Mouse (Mus musculus): ENCODE data around the gene Fam102a. TPM values are rescaled to one million over a fixed set of nuclear protein-coding genes. Genes with fewer than 3 reads are reported as not detected.

Fam102a gene
- polyA plus RNA-seq, 1 experiment: 39.0 TPM

DNA sequence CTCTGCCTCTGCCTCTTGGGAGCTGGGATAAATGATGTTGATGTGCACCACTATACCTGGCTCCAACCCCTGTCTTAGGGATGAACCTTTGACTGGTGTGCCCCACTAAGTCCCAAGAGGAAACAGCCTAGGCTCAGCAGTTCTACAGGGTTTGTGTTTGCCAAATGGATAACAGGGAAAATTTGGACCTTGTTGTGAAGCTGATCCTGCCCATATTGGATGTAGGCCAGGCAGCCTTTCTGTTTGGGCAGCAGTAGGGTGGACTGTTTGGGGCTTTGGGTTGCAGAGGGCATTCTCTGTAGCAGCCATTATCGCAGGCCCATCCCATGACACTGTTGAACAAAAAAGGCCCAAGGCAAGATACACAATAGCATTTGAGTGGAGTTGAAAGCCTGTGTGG, 11.8 kb downstream of the Fam102a start:
- no peaks in the 10 kb centered on the region for H3K27me3 ChIP-seq (replicated peaks; ENCODE audit: control insufficient read depth, insufficient read depth, low read length)
- 77% methylated on average over 1 of the region's 1 CpGs for WGBS
- TF ChIP-seq POLR2A (IDR thresholded peaks at IDR 0.05; ENCODE audit: low read depth, low read length) (no peak), CTCF (conservative IDR thresholded peaks at IDR 0.05; ENCODE audit: insufficient read depth, insufficient read length, low read depth, low read length) (no peak)
- H3K4me3 ChIP-seq (ENCODE audit: insufficient read depth, low read depth, low read length): no peak overlapping the region
- H3K36me3 ChIP-seq (ENCODE audit: control insufficient read depth, insufficient read depth, low read length): no peaks in the 10 kb centered on the region
- H3K27ac ChIP-seq (ENCODE audit: insufficient read depth, low read depth, low read length): no peak overlapping the region
- peak; percentile 57 for DNase-seq
- peaks cover 28% of the 10 kb centered on the region; the same call in 1 of the 2 replicates for H3K4me1 ChIP-seq (ENCODE audit: control insufficient read depth, insufficient read depth, low read length)

DNA sequence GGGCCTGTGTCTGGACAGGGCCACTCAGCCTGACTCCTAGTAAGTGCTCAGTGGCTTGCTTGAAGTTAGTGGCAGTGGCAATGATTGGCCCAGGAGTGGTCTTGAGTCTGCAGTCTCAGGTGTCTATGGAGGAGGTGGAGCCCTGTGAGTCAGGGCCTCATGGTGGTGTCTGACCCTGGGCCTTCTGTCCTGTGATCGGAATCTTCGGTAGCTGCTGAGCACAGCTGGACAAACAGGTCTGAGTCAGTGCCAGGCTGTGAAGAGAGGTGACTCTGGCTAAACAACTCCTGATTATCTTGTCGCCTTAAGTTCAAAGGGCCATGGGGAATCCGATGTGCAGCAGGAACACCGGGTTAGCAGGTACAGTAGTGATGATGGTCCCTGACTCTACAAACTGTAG, 12.2 kb downstream of the Fam102a start:
- H3K36me3 ChIP-seq (ENCODE audit: control insufficient read depth, insufficient read depth, low read length): no peaks in the 10 kb centered on the region
- no peak overlapping the region for H3K4me3 ChIP-seq (ENCODE audit: insufficient read depth, low read depth, low read length)
- 55% methylated on average over 5 of the region's 5 CpGs for WGBS
- no peak overlapping the region for H3K27ac ChIP-seq (ENCODE audit: insufficient read depth, low read depth, low read length)
- TF ChIP-seq CTCF (conservative IDR thresholded peaks at IDR 0.05; ENCODE audit: insufficient read depth, insufficient read length, low read depth, low read length) (no peak), POLR2A (IDR thresholded peaks at IDR 0.05; ENCODE audit: low read depth, low read length) (no peak)
- H3K27me3 ChIP-seq (replicated peaks; ENCODE audit: control insufficient read depth, insufficient read depth, low read length): no peaks in the 10 kb centered on the region
- H3K4me1 ChIP-seq (ENCODE audit: control insufficient read depth, insufficient read depth, low read length): peaks cover 25% of the 10 kb centered on the region; the same call in 1 of the 2 replicates
- no peak for DNase-seq

DNA sequence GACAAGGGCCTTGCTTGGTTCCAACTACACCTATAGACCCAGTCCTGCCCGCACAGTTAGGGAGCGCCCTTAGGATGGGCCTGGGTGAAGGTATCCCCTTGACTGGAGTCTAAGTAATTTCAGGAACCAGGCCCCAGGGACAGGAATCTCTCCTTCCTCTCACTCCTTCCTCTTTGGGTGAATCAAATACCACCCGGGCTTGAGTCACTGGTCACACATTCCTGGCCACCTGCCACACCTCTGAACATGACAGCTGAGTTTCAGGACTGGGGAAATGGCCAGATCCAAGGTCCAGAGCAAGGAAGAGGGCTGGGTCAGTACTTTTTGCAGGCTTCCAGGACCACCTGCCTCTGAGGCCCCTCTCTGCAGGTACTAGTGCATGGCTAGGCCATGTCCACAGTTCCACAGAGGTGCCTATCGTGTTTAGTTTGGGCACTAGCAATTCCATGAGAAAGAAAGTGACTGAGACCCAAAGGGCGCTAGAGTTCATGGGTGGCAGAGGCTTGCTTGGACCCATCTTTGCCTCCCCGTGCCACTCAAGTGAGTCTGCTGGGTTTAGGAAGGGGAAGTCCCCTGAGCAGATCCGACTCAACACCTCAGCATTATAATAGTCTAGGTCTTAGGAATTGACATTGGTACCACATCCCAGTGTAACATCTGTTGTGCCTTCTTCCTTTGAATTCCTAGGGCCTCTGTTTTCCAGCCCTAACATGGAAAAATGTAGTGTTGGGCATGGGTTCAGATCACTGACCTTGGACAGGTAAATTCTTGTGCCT, 13.0 kb downstream of the Fam102a start:
- peaks cover 20% of the 10 kb centered on the region; the same call in 1 of the 2 replicates for H3K4me1 ChIP-seq (ENCODE audit: control insufficient read depth, insufficient read depth, low read length)
- no peak overlapping the region for H3K4me3 ChIP-seq (ENCODE audit: insufficient read depth, low read depth, low read length)
- DNase-seq: peak; percentile 79
- H3K27ac ChIP-seq (ENCODE audit: insufficient read depth, low read depth, low read length): no peak overlapping the region
- no peaks in the 10 kb centered on the region for H3K36me3 ChIP-seq (ENCODE audit: control insufficient read depth, insufficient read depth, low read length)
- H3K27me3 ChIP-seq (replicated peaks; ENCODE audit: control insufficient read depth, insufficient read depth, low read length): no peaks in the 10 kb centered on the region
- TF ChIP-seq CTCF (conservative IDR thresholded peaks at IDR 0.05; ENCODE audit: insufficient read depth, insufficient read length, low read depth, low read length) (no peak), POLR2A (IDR thresholded peaks at IDR 0.05; ENCODE audit: low read depth, low read length) (no peak)
- 73% methylated on average over 7 of the region's 7 CpGs for WGBS

DNA sequence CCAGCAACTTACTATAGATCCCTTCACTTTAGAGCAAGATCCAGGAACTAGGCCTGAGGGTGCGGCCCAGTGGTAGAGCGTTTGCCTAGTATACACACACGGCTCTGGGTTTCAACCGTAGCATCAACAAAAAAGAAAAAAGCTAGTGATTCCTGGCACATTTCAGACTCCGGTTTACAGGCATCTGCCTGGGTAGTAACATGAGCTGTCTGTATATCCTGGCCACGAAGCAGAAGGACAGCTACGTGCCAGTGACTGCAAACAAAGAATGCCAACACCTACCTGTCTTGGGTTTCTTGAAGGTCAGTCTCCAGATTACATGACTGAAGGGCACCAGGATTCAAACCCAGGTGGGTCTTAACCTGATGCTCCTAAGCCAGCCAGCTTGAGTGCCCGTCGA, 14.0 kb downstream of the Fam102a start:
- Histone ChIP-seq H3K4me3 (ENCODE audit: insufficient read depth, low read depth, low read length) (no peak overlapping the region), H3K4me1 (ENCODE audit: control insufficient read depth, insufficient read depth, low read length) (peaks cover 19% of the 10 kb centered on the region; the same call in 1 of the 2 replicates), H3K27me3 (replicated peaks; ENCODE audit: control insufficient read depth, insufficient read depth, low read length) (no peaks in the 10 kb centered on the region), H3K27ac (ENCODE audit: insufficient read depth, low read depth, low read length) (no peak overlapping the region), H3K36me3 (ENCODE audit: control insufficient read depth, insufficient read depth, low read length) (no peaks in the 10 kb centered on the region)
- TF ChIP-seq POLR2A (IDR thresholded peaks at IDR 0.05; ENCODE audit: low read depth, low read length) (no peak), CTCF (conservative IDR thresholded peaks at IDR 0.05; ENCODE audit: insufficient read depth, insufficient read length, low read depth, low read length) (no peak)
- DNase-seq: no peak
- 75% methylated on average over 9 of the region's 9 CpGs for WGBS

DNA sequence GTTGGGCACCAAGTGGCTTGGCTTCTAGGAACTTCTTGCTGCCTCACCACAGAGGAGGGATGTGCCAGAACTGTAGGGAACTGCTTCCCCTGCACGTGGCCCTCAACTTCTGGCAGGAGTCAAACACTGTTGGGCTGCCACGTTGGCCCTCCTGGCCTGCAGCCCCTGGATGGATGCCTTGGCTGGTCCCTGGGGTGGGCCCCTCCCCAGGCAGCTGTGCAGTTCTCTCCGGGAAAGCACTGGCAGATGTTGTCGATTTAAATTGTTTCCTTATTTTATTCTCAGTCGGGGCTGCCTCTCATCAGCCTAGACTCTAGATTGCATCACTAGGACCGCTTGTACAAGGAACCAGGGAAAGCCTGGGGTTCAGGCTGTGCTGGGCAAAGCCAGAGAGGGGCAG, 14.6 kb downstream of the Fam102a start:
- Histone ChIP-seq H3K4me3 (ENCODE audit: insufficient read depth, low read depth, low read length) (no peak overlapping the region), H3K27ac (ENCODE audit: insufficient read depth, low read depth, low read length) (no peak overlapping the region), H3K27me3 (replicated peaks; ENCODE audit: control insufficient read depth, insufficient read depth, low read length) (no peaks in the 10 kb centered on the region), H3K4me1 (ENCODE audit: control insufficient read depth, insufficient read depth, low read length) (peaks cover 19% of the 10 kb centered on the region; the same call in 1 of the 2 replicates), H3K36me3 (ENCODE audit: control insufficient read depth, insufficient read depth, low read length) (no peaks in the 10 kb centered on the region)
- WGBS: 38% methylated on average over 6 of the region's 6 CpGs
- DNase-seq: no peak
- TF ChIP-seq CTCF (conservative IDR thresholded peaks at IDR 0.05; ENCODE audit: insufficient read depth, insufficient read length, low read depth, low read length) (no peak), POLR2A (IDR thresholded peaks at IDR 0.05; ENCODE audit: low read depth, low read length) (no peak)

DNA sequence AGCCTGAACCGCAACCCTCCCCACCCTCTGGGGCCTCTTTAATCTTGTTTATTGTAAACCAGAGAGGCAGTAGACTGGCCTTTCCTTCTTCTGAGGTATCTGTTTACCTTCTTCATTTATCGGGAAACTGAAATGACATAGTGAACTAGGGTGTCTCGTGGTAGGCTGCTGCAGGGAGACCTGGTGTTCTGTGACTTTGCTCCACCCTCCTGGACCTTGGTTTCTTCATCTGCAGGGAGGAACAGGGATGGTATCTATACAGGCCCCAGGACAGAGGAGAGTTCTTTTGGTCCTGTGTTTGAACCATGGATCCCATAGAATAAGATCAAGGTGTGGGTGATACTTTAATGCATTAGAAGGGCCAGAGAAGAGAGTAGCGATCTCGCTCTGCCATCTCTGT, 16.1 kb downstream of the Fam102a start:
- H3K27ac ChIP-seq (ENCODE audit: insufficient read depth, low read depth, low read length): no peak overlapping the region
- 71% methylated on average over 5 of the region's 5 CpGs for WGBS

DNA sequence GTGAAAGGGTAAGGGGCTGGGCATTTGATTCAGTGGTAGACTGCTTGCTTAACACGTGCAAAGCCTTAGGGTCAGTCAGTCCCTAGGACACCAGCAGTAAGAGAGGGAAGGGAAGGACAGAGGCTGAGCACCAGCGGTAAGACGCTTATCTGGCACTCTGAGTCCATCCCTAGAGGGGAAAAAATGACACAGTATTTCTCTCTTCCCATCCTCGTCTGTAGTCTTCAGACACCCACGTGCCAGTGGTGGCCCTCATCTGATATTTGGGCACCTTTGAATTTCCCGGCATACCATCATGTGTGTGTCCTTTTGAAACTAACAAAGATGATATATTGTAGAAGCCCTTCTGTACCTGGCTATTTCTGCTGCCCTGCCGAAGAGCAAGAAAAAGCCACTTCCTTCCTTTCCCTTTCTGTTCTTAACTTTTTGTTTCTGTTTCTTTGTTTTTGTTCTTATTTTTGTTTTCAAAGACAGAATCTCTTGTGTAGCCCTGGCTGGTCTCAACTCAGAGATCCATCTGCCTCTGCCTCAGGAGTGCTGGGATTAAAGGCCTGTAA, 18.5 kb downstream of the Fam102a start:
- Histone ChIP-seq H3K27ac (ENCODE audit: insufficient read depth, low read depth, low read length) (no peak overlapping the region), H3K4me3 (ENCODE audit: insufficient read depth, low read depth, low read length) (no peak overlapping the region), H3K36me3 (ENCODE audit: control insufficient read depth, insufficient read depth, low read length) (no peaks in the 10 kb centered on the region), H3K4me1 (ENCODE audit: control insufficient read depth, insufficient read depth, low read length) (peaks cover 10% of the 10 kb centered on the region; the same call in 1 of the 2 replicates), H3K27me3 (replicated peaks; ENCODE audit: control insufficient read depth, insufficient read depth, low read length) (no peaks in the 10 kb centered on the region)
- TF ChIP-seq CTCF (conservative IDR thresholded peaks at IDR 0.05; ENCODE audit: insufficient read depth, insufficient read length, low read depth, low read length) (no peak), POLR2A (IDR thresholded peaks at IDR 0.05; ENCODE audit: low read depth, low read length) (no peak)
- WGBS: 66% methylated on average over 7 of the region's 7 CpGs
- DNase-seq: no peak

More for the DNA sequence above, 16.1 kb downstream of the Fam102a start:
- TF ChIP-seq POLR2A (IDR thresholded peaks at IDR 0.05; ENCODE audit: low read depth, low read length) (no peak), CTCF (conservative IDR thresholded peaks at IDR 0.05; ENCODE audit: insufficient read depth, insufficient read length, low read depth, low read length) (no peak)
- Histone ChIP-seq H3K27me3 (replicated peaks; ENCODE audit: control insufficient read depth, insufficient read depth, low read length) (no peaks in the 10 kb centered on the region), H3K36me3 (ENCODE audit: control insufficient read depth, insufficient read depth, low read length) (no peaks in the 10 kb centered on the region), H3K4me3 (ENCODE audit: insufficient read depth, low read depth, low read length) (no peak overlapping the region), H3K4me1 (ENCODE audit: control insufficient read depth, insufficient read depth, low read length) (peaks cover 24% of the 10 kb centered on the region; the same call in 1 of the 2 replicates)
- no peak for DNase-seq

Data from kidney, adult 2 months (tissue).